Mouse (Mus musculus): ENCODE data around the gene Olfr222.

GRCm38 (mm10) chr11:59575726-59576125 lies 309 bp downstream of the Olfr222 start:
- TF ChIP-seq POLR2A (IDR thresholded peaks at IDR 0.05; ENCODE audit: insufficient read depth, low read depth, low read length) (no peak), CTCF (IDR thresholded peaks at IDR 0.05; ENCODE audit: insufficient read depth, low read depth, low read length) (no peak)
